Mouse (Mus musculus) hindbrain, embryonic 15.5 days (tissue): ENCODE measurements around the gene Cldn1. TPM values are rescaled to one million over a fixed set of nuclear protein-coding genes. Genes with fewer than 3 reads are reported as not detected.

Experiments used
- ATAC-seq: fragments of 200-750 bp; cut with Nextera tagmentation; 2 replicates; pipeline ENCODE4 v1.8.0; 2017; ENCODE audit warnings: low read depth, moderate number of reproducible peaks, moderate TSS enrichment; ENCODE audit not compliant: low FRiP score
- H3K27ac ChIP-seq: fragments of 300-500 bp; sonication (generic); replicated peaks from 2 replicates; pipeline ENCODE4 v1.5.1; 2015; ENCODE audit warnings: mild to moderate bottlenecking, inconsistent platforms
- H3K27me3 ChIP-seq: fragments of 300-500 bp; sonication (generic); 2 replicates; pipeline ENCODE4 v1.6.1; 2015; ENCODE audit warnings: control low read depth, inconsistent platforms
- H3K36me3 ChIP-seq: fragments of 300-500 bp; sonication (generic); 2 replicates; pipeline ENCODE4 v1.6.1; 2015; ENCODE audit warnings: control low read depth, inconsistent platforms
- H3K4me1 ChIP-seq: fragments of 300-500 bp; sonication (generic); replicated peaks from 2 replicates; pipeline ENCODE4 v1.6.1; 2015; ENCODE audit warnings: control low read depth, inconsistent platforms
- H3K4me2 ChIP-seq: fragments of 300-500 bp; sonication (generic); 2 replicates; pipeline ENCODE4 v1.6.1; 2015; ENCODE audit warnings: moderate library complexity, mild to moderate bottlenecking, inconsistent platforms
- H3K4me3 ChIP-seq: fragments of 300-500 bp; sonication (generic); 2 replicates; pipeline ENCODE4 v1.5.1; 2015; ENCODE audit warnings: mild to moderate bottlenecking, inconsistent platforms
- H3K9ac ChIP-seq: fragments of 300-500 bp; sonication (generic); 2 replicates; pipeline ENCODE4 v1.6.1; 2015; ENCODE audit warnings: inconsistent platforms
- H3K9me3 ChIP-seq: fragments of 300-500 bp; sonication (generic); 2 replicates; pipeline ENCODE4 v1.6.1; 2016; ENCODE audit warnings: control low read depth, inconsistent platforms
- WGBS: fragments of 180-500 bp; shearing (Covaris S2); methylation state at CpG from one replicate; pipeline ENCODE4 v1.1.7; 2015; 5-methylcytosine and 5-hydroxymethylcytosine counted together
- polyA plus RNA-seq: library from polyadenylated mRNA; unstranded; fragments of >200 nt; fragmentation: Nextera tagmentation; extraction: Ambion mirVana; gene quantifications from 2 replicates; pipeline ENCODE4 v1.2.1, GENCODE M21; 2015

Gene Cldn1
- polyA plus RNA-seq, 1 experiment from 2014 or later = 8.9 TPM

- no peak overlapping the region for H3K9ac ChIP-seq
- 0 out of 2 replicates have a peak, but pooled peaks cover 3% of the 10 kb centered on the region for H3K4me1 ChIP-seq
- no peak overlapping the region for H3K27ac ChIP-seq
- WGBS = 23% methylated on average over 3 of the region's 3 CpGs
- no peaks in the 10 kb centered on the region for H3K9me3 ChIP-seq
- no peaks in the 10 kb centered on the region for H3K27me3 ChIP-seq
- ATAC-seq = no peak
- no peak overlapping the region for H3K4me2 ChIP-seq
- H3K4me3 ChIP-seq = no peak overlapping the region
- no peaks in the 10 kb centered on the region for H3K36me3 ChIP-seq
Observed at GRCm38 (mm10) chr16:26360694-26361093, 10.9 kb downstream of the Cldn1 start.

GRCm38 (mm10) chr16:26359619-26360018 is 12.0 kb downstream of the Cldn1 start:
- WGBS = 49% methylated on average over 4 of the region's 4 CpGs
- Histone ChIP-seq H3K4me2 (no peak overlapping the region), H3K4me1 (0 out of 2 replicates have a peak, but pooled peaks cover 3% of the 10 kb centered on the region), H3K36me3 (no peaks in the 10 kb centered on the region), H3K27ac (no peak overlapping the region), H3K9me3 (no peaks in the 10 kb centered on the region), H3K27me3 (no peaks in the 10 kb centered on the region), H3K9ac (no peak overlapping the region), H3K4me3 (no peak overlapping the region)
- ATAC-seq = peak; percentile 77; the same call in 1 of the 2 replicates

- no peaks in the 10 kb centered on the region for H3K27me3 ChIP-seq
- 95% methylated on average over 5 of the region's 5 CpGs for WGBS
- H3K36me3 ChIP-seq = no peaks in the 10 kb centered on the region
- no peak overlapping the region for H3K27ac ChIP-seq
- no peak overlapping the region for H3K4me3 ChIP-seq
- H3K9me3 ChIP-seq = no peaks in the 10 kb centered on the region
- no peak overlapping the region for H3K4me2 ChIP-seq
- no peak overlapping the region for H3K9ac ChIP-seq
- no peak for ATAC-seq
- H3K4me1 ChIP-seq = 0 out of 2 replicates have a peak, but pooled peaks cover 3% of the 10 kb centered on the region
Observed at GRCm38 (mm10) chr16:26358898-26359297, 12.7 kb downstream of the Cldn1 start.

- H3K36me3 ChIP-seq = no peaks in the 10 kb centered on the region
- H3K4me3 ChIP-seq = no peak overlapping the region
- H3K4me1 ChIP-seq = 0 out of 2 replicates have a peak, but pooled peaks cover 3% of the 10 kb centered on the region
- ATAC-seq = no peak
- 78% methylated on average over 5 of the region's 5 CpGs for WGBS
- no peaks in the 10 kb centered on the region for H3K27me3 ChIP-seq
- no peak overlapping the region for H3K4me2 ChIP-seq
- H3K27ac ChIP-seq = no peak overlapping the region
- H3K9ac ChIP-seq = no peak overlapping the region
- no peaks in the 10 kb centered on the region for H3K9me3 ChIP-seq
Observed at GRCm38 (mm10) chr16:26357863-26358780, 13.5 kb downstream of the Cldn1 start.

- WGBS = 80% methylated on average over 1 of the region's 1 CpGs
- no peak overlapping the region for H3K9ac ChIP-seq
- H3K4me1 ChIP-seq = 0 out of 2 replicates have a peak, but pooled peaks cover under 1% of the 10 kb centered on the region
- H3K9me3 ChIP-seq = no peaks in the 10 kb centered on the region
- no peak overlapping the region for H3K27ac ChIP-seq
- H3K4me3 ChIP-seq = no peak overlapping the region
- ATAC-seq = no peak
- no peaks in the 10 kb centered on the region for H3K27me3 ChIP-seq
- H3K36me3 ChIP-seq = no peaks in the 10 kb centered on the region
- H3K4me2 ChIP-seq = no peak overlapping the region
Observed at GRCm38 (mm10) chr16:26355513-26355912, 16.1 kb downstream of the Cldn1 start.

DNA sequence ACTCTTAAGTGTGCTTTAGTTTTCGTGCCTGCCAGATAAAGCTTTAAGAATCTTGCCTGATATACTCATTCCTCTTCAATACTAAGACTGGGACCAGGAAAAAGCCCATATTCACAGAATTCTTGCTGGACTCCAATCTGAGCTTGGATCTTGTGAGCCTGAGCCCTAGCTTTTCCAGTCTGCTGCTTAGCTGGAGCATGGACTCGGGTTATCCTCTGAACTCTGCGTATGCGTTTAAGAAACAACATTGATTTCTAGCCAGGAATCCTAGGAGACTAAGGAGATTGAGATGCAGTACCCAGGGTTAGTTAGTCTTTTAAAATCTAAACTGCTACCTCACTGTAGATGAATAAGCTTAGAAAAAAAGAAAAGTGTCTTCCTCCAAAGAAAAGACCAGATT is 20.9 kb downstream of the Cldn1 start:
- H3K4me2 ChIP-seq = no peak overlapping the region
- H3K9ac ChIP-seq = no peak overlapping the region
- H3K27me3 ChIP-seq = no peaks in the 10 kb centered on the region
- no peaks in the 10 kb centered on the region for H3K4me1 ChIP-seq
- H3K27ac ChIP-seq = no peak overlapping the region
- no peaks in the 10 kb centered on the region for H3K9me3 ChIP-seq
- no peaks in the 10 kb centered on the region for H3K36me3 ChIP-seq
- WGBS = 84% methylated on average over 4 of the region's 4 CpGs
- ATAC-seq = no peak
- H3K4me3 ChIP-seq = no peak overlapping the region

- no peak overlapping the region for H3K4me2 ChIP-seq
- H3K36me3 ChIP-seq = no peaks in the 10 kb centered on the region
- no peaks in the 10 kb centered on the region for H3K4me1 ChIP-seq
- no peak overlapping the region for H3K4me3 ChIP-seq
- ATAC-seq = no peak
- no peaks in the 10 kb centered on the region for H3K27me3 ChIP-seq
- no peak overlapping the region for H3K9ac ChIP-seq
- 90% methylated on average over 1 of the region's 1 CpGs for WGBS
- no peaks in the 10 kb centered on the region for H3K9me3 ChIP-seq
- no peak overlapping the region for H3K27ac ChIP-seq
Observed at GRCm38 (mm10) chr16:26348809-26349208, 22.8 kb downstream of the Cldn1 start.

DNA sequence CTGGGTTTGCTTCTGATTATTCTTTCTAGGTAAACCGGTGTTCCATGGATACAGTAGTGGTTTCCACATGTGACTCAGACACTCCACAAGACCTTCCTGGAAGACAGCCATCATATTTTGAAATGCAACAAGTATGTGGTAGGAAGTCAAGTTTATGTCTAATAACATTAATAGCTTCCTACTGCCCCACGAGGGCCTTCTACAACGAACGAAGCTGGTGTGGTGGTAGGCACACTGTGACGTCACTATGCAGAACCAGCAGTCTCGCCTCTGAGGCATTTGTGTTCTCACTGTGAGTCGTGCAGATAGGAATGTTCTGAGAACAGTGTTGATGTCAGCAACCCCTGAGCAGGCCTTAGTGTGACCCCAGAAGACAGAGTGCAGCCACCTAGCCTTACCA is 55.4 kb downstream of the Cldn1 start:
- H3K9me3 ChIP-seq = no peaks in the 10 kb centered on the region
- no peaks in the 10 kb centered on the region for H3K4me1 ChIP-seq
- no peak overlapping the region for H3K27ac ChIP-seq
- no peak overlapping the region for H3K9ac ChIP-seq
- no peak for ATAC-seq
- 86% methylated on average over 7 of the region's 7 CpGs for WGBS
- no peak overlapping the region for H3K4me3 ChIP-seq
- no peaks in the 10 kb centered on the region for H3K27me3 ChIP-seq
- H3K4me2 ChIP-seq = no peak overlapping the region
- no peaks in the 10 kb centered on the region for H3K36me3 ChIP-seq

GRCm38 (mm10) chr16:26314815-26315214 is 56.8 kb downstream of the Cldn1 start:
- 71% methylated on average over 13 of the region's 13 CpGs for WGBS
- no peaks in the 10 kb centered on the region for H3K27me3 ChIP-seq
- no peak overlapping the region for H3K4me3 ChIP-seq
- H3K27ac ChIP-seq = no peak overlapping the region
- H3K4me2 ChIP-seq = no peak overlapping the region
- no peaks in the 10 kb centered on the region for H3K4me1 ChIP-seq
- no peak overlapping the region for H3K9ac ChIP-seq
- no peaks in the 10 kb centered on the region for H3K9me3 ChIP-seq
- H3K36me3 ChIP-seq = no peaks in the 10 kb centered on the region
- no peak for ATAC-seq

GRCm38 (mm10) chr16:26309402-26309801 is 62.2 kb downstream of the Cldn1 start:
- Histone ChIP-seq H3K27ac (no peak overlapping the region), H3K9ac (no peak overlapping the region), H3K4me3 (no peak overlapping the region), H3K36me3 (no peaks in the 10 kb centered on the region), H3K9me3 (no peaks in the 10 kb centered on the region), H3K4me1 (no peaks in the 10 kb centered on the region), H3K4me2 (no peak overlapping the region), H3K27me3 (no peaks in the 10 kb centered on the region)
- WGBS = 63% methylated on average over 2 of the region's 2 CpGs
- no peak for ATAC-seq
